Mouse (Mus musculus): ENCODE data around the gene Ccnb1ip1. TPM values are rescaled to one million over a fixed set of nuclear protein-coding genes. Genes with fewer than 3 reads are reported as not detected.
A peak's percentile ranks its signal among the peaks of the same experiment; 100 is the strongest.

The Ccnb1ip1 gene
- polyA plus RNA-seq, 1 experiment from 2014 or later = not detected

DNA sequence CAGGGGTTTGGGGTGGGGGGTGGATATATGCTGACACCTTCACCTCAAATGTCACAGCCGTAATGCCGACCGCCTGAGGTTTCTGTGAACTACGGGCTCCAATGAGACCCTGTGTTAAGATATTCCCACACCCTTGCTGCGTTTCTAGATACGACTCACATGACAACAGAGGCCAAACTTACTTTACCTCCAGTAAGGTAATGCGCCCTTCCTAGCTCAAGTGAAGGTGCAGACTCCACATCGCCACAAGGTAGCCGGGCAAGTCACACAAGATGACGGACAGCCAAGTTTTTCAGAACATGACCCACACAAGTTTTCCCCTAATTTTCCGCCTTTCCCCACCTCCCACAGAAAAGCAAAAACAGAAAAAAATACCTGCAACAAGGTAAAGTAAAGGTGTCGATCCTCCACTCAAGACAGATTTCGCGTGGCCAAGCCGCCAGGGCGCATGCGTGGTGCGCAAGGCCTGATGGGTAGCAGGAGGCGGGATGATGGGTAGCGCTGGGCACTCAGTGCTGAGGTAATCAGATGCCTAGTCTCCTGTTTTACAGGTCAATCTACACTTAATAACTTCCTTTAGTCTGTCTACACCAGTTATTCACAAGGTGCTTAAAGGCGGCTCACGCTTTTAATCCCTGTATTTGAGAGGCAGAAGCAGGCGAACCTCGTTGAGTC is 12.1 kb downstream of the Ccnb1ip1 start:
- H3K36me3 ChIP-seq (ENCODE audit: control insufficient read depth, insufficient read depth, low read length) = no peaks in the 10 kb centered on the region
- no peak overlapping the region for H3K27ac ChIP-seq (ENCODE audit: low read length)
- no peak overlapping the region for H3K9ac ChIP-seq (ENCODE audit: low read length)
- no peaks in the 10 kb centered on the region for H3K4me1 ChIP-seq (replicated peaks; ENCODE audit: control insufficient read depth, insufficient read depth, low read length)
- WGBS = 90% methylated on average over 24 of the region's 24 CpGs
- no peaks in the 10 kb centered on the region for H3K27me3 ChIP-seq (ENCODE audit: control insufficient read depth, insufficient read depth, low read depth, low read length)
- no peak overlapping the region for H3K4me3 ChIP-seq (ENCODE audit: low read length)
- H3K9me3 ChIP-seq (ENCODE audit: control insufficient read depth, low read length) = no peaks in the 10 kb centered on the region
- ATAC-seq (ENCODE audit: low read depth) = no peak
- H3K4me2 ChIP-seq (ENCODE audit: low read depth, low read length) = no peak overlapping the region

DNA sequence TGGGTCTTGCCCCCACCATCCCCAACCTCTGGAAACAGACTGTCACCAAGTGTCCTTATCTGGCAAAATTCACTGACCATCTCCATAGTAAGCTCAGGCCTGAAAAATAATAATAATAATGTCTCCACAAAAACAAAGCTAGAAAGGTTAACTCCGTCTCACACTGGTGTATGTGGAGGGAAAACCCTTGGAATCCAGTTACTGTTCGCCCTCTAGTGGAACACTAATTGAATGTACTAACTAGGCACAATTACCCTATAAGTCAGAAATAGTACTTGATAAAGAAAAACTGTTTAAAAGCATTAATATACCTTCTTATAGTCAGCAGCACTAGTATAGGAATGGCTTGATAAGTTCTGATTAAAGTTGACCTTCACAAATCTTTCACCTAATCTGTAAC is 19.4 kb downstream of the Ccnb1ip1 start:
- WGBS = 7% methylated on average over 2 of the region's 2 CpGs
- H3K27ac ChIP-seq (ENCODE audit: low read length) = no peak overlapping the region
- no peak for ATAC-seq (ENCODE audit: low read depth)
- no peak overlapping the region for H3K9ac ChIP-seq (ENCODE audit: low read length)
- no peaks in the 10 kb centered on the region for H3K9me3 ChIP-seq (ENCODE audit: control insufficient read depth, low read length)
- H3K4me1 ChIP-seq (replicated peaks; ENCODE audit: control insufficient read depth, insufficient read depth, low read length) = peaks cover 6% of the 10 kb centered on the region
- H3K27me3 ChIP-seq (ENCODE audit: control insufficient read depth, insufficient read depth, low read depth, low read length) = no peaks in the 10 kb centered on the region
- H3K4me3 ChIP-seq (ENCODE audit: low read length) = no peak overlapping the region
- H3K36me3 ChIP-seq (ENCODE audit: control insufficient read depth, insufficient read depth, low read length) = no peaks in the 10 kb centered on the region
- H3K4me2 ChIP-seq (ENCODE audit: low read depth, low read length) = no peak overlapping the region

DNA sequence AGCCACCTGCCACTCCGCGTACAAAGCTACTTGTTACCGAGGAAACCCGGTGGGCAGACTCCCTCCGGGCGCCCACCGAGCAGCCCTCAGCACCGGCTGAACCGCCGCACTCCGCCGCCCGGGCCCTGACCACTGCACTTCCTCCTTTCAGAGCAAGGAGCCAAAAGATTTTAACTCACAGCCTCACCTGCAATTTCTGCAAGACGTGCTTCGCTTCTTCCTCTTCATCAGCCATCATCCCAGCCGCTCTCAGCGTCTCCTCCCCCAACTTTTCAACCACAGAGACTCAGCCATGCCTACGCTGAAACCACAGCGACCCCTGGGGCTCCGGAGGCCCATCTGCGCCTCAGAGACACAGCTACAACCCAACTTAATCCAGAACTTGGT is 22.3 kb downstream of the Ccnb1ip1 start, which contains the start of gene Ttc5:
TSS of gene Ttc5 (minus strand) at position 269 of the 387 bp plus-strand sequence.
- Histone ChIP-seq H3K27ac (ENCODE audit: low read length) (peak within 1 kb of the TSS; percentile 27; the same call in 1 of the 2 replicates), H3K36me3 (ENCODE audit: control insufficient read depth, insufficient read depth, low read length) (peaks cover 11% of the 10 kb centered on the region), H3K4me3 (ENCODE audit: low read length) (peak within 1 kb of the TSS; percentile 94), H3K9ac (ENCODE audit: low read length) (peak within 1 kb of the TSS; percentile 85), H3K27me3 (ENCODE audit: control insufficient read depth, insufficient read depth, low read depth, low read length) (no peaks in the 10 kb centered on the region), H3K4me1 (replicated peaks; ENCODE audit: control insufficient read depth, insufficient read depth, low read length) (peaks cover 6% of the 10 kb centered on the region), H3K9me3 (ENCODE audit: control insufficient read depth, low read length) (no peaks in the 10 kb centered on the region), H3K4me2 (ENCODE audit: low read depth, low read length) (peak within 1 kb of the TSS; percentile 78)
- ATAC-seq (ENCODE audit: low read depth) = peak; percentile 97
- under 1% methylated on average over 21 of the region's 21 CpGs for WGBS

DNA sequence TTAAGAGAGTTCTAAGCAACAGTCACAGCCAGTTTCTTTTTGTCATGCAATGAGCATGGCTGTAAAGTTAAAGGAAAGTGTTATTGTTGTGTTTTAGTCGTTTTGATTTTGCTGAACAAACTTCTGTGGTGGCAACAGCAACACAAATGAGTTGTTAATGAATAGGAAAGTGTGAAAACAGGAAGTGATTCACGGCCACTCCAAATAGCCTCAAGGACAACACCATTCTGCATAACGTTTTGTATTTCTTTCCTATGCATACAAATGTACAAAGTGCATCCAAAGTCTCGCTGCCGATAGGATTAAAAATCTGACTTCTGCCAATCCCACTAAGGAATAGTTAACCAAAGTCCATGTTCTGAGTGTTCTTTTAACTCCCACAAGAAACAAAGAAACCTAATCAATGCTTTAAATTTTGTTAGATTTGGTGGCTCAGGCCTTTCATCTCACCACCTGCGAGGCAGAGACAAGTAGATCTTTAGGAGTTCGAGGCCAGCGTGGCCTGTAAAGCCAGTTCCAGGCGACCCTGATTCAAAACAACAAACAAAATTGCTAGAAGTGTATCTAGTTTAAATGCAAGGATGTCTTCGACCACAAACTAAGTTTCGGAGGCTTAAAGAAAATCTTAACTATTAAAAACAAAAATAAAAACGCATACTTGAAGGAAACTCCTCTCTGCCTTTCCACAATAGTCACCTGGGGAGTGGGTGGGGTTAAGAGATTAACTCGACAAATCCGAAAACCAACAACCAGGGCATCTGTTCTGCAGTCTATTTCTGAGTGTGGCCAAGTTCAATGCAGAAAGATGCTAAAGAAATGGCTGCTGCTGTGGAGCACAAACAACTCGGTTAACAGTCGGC is 22.9 kb downstream of the Ccnb1ip1 start:
- no peak for ATAC-seq (ENCODE audit: low read depth)
- Histone ChIP-seq H3K36me3 (ENCODE audit: control insufficient read depth, insufficient read depth, low read length) (peaks cover 12% of the 10 kb centered on the region), H3K4me2 (ENCODE audit: low read depth, low read length) (peak overlapping the region; percentile 78), H3K4me3 (ENCODE audit: low read length) (peak overlapping the region; percentile 94), H3K27me3 (ENCODE audit: control insufficient read depth, insufficient read depth, low read depth, low read length) (no peaks in the 10 kb centered on the region), H3K27ac (ENCODE audit: low read length) (peak overlapping the region; percentile 27; the same call in 1 of the 2 replicates), H3K4me1 (replicated peaks; ENCODE audit: control insufficient read depth, insufficient read depth, low read length) (peaks cover 6% of the 10 kb centered on the region), H3K9ac (ENCODE audit: low read length) (peak overlapping the region; percentile 85), H3K9me3 (ENCODE audit: control insufficient read depth, low read length) (no peaks in the 10 kb centered on the region)
- 21% methylated on average over 16 of the region's 16 CpGs for WGBS

DNA sequence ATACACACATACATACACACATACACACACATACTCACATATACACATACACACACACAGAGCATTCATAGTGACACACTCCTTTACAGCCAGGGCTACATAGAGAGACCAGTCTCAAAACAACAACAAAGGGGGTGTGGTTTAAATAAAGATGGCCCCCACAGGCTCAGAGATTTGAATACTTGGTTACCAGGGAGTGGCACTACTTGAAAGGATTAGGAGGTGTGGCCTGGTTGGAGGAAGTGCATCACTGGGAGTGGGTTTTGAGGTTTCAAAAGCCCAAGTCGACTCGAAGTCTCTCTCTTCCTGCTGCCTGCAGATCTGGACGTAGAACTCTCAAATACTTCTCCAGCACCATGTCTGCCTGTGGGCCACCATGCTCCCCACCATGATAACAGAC is 25.4 kb downstream of the Ccnb1ip1 start:
- no peaks in the 10 kb centered on the region for H3K27me3 ChIP-seq (ENCODE audit: control insufficient read depth, insufficient read depth, low read depth, low read length)

DNA sequence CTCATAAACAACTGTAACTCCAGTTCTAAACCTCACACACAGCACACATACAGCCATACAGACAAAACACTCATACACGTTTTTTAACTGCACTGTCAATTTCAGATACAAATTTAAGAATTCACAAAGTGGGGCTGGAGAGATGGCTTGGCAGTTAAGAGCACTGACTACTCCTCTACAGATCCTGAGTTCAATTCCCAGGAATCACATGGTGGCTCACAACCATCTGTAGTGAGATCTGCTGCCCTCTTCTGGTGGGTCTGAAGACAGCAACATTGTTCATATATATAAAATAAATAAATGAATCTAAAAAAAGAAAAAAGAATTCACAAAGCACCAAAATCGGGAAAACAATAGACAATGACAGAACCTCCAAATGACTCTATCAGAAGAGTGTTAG is 36.2 kb downstream of the Ccnb1ip1 start:
- Histone ChIP-seq H3K9ac (ENCODE audit: low read length) (no peak overlapping the region), H3K4me1 (replicated peaks; ENCODE audit: control insufficient read depth, insufficient read depth, low read length) (no peaks in the 10 kb centered on the region), H3K27ac (ENCODE audit: low read length) (no peak overlapping the region), H3K9me3 (ENCODE audit: control insufficient read depth, low read length) (no peaks in the 10 kb centered on the region), H3K4me3 (ENCODE audit: low read length) (no peak overlapping the region), H3K36me3 (ENCODE audit: control insufficient read depth, insufficient read depth, low read length) (peaks cover 38% of the 10 kb centered on the region), H3K27me3 (ENCODE audit: control insufficient read depth, insufficient read depth, low read depth, low read length) (no peaks in the 10 kb centered on the region), H3K4me2 (ENCODE audit: low read depth, low read length) (no peak overlapping the region)
- ATAC-seq (ENCODE audit: low read depth) = no peak
- WGBS = 75% methylated on average over 2 of the region's 2 CpGs

More for the DNA sequence above, 25.4 kb downstream of the Ccnb1ip1 start:
- H3K9ac ChIP-seq (ENCODE audit: low read length) = no peak overlapping the region
- no peak overlapping the region for H3K4me3 ChIP-seq (ENCODE audit: low read length)
- WGBS = 85% methylated on average over 3 of the region's 3 CpGs
- no peaks in the 10 kb centered on the region for H3K9me3 ChIP-seq (ENCODE audit: control insufficient read depth, low read length)
- H3K4me2 ChIP-seq (ENCODE audit: low read depth, low read length) = no peak overlapping the region
- peaks cover 6% of the 10 kb centered on the region for H3K4me1 ChIP-seq (replicated peaks; ENCODE audit: control insufficient read depth, insufficient read depth, low read length)
- H3K27ac ChIP-seq (ENCODE audit: low read length) = no peak overlapping the region
- peaks cover 14% of the 10 kb centered on the region for H3K36me3 ChIP-seq (ENCODE audit: control insufficient read depth, insufficient read depth, low read length)
- ATAC-seq (ENCODE audit: low read depth) = no peak

DNA sequence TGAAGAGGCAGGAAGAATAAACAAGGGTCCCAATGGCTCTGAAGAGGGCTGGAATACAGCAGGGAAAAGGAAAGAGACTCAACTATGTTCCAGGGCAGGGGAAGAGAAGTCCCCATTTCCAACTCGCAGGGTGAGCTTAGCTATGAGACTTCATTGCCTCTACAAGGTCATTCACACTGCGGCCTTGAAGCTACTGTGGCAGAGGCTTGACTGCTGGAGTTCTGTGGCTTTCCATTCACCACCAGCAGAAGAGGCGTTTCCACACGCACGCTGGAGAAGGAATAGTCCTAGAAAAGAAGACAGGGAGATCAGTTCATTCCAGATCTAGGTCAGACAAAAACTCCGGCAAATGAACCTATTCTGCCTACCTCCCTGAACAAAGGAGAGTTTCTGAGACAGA is 41.8 kb downstream of the Ccnb1ip1 start:
- H3K9me3 ChIP-seq (ENCODE audit: control insufficient read depth, low read length) = no peaks in the 10 kb centered on the region
- 91% methylated on average over 6 of the region's 6 CpGs for WGBS
- peaks cover 27% of the 10 kb centered on the region for H3K36me3 ChIP-seq (ENCODE audit: control insufficient read depth, insufficient read depth, low read length)
- no peak overlapping the region for H3K4me3 ChIP-seq (ENCODE audit: low read length)
- no peaks in the 10 kb centered on the region for H3K27me3 ChIP-seq (ENCODE audit: control insufficient read depth, insufficient read depth, low read depth, low read length)
- no peak for ATAC-seq (ENCODE audit: low read depth)
- no peaks in the 10 kb centered on the region for H3K4me1 ChIP-seq (replicated peaks; ENCODE audit: control insufficient read depth, insufficient read depth, low read length)
- no peak overlapping the region for H3K9ac ChIP-seq (ENCODE audit: low read length)
- H3K4me2 ChIP-seq (ENCODE audit: low read depth, low read length) = no peak overlapping the region
- H3K27ac ChIP-seq (ENCODE audit: low read length) = no peak overlapping the region

DNA sequence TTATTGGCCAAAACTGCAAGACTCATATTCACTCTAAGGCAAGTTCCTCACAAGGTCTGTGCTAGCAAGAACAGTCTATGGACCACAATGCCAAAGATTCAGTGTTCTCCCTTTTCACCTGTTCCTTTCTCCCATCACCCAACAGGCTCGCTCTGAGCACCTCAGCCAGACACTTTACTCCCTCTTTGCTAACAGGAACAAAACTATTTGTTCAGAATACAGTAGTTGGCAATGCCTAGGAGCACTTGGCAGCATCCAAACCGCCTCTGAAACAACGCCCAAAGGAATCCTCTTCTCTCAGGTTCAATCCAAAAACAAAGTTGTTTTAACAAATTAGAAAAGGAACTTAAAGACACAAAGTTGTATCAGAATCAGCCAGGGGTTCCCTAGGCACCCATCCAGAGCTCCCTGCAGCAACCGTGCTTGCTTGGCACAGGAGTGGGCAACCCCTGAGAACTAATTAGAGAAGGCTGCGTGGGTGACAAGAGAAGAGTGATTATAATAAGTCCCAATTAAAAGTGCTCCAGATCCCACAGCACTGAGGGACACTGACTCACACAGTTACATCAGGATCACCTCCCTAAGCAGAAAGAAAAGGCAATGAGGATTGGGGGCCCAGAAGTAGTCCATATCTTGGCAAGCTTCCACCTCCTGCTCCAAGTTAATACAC is 49.0 kb downstream of the Ccnb1ip1 start:
- WGBS = 71% methylated on average over 5 of the region's 5 CpGs
- no peak overlapping the region for H3K27ac ChIP-seq (ENCODE audit: low read length)
- H3K9me3 ChIP-seq (ENCODE audit: control insufficient read depth, low read length) = no peaks in the 10 kb centered on the region
- H3K27me3 ChIP-seq (ENCODE audit: control insufficient read depth, insufficient read depth, low read depth, low read length) = no peaks in the 10 kb centered on the region
- no peak overlapping the region for H3K4me2 ChIP-seq (ENCODE audit: low read depth, low read length)
- ATAC-seq (ENCODE audit: low read depth) = no peak
- H3K4me1 ChIP-seq (replicated peaks; ENCODE audit: control insufficient read depth, insufficient read depth, low read length) = no peaks in the 10 kb centered on the region
- H3K9ac ChIP-seq (ENCODE audit: low read length) = no peak overlapping the region
- no peak overlapping the region for H3K4me3 ChIP-seq (ENCODE audit: low read length)
- 0 out of 2 replicates have a peak, but pooled peaks cover 2% of the 10 kb centered on the region for H3K36me3 ChIP-seq (ENCODE audit: control insufficient read depth, insufficient read depth, low read length)

DNA sequence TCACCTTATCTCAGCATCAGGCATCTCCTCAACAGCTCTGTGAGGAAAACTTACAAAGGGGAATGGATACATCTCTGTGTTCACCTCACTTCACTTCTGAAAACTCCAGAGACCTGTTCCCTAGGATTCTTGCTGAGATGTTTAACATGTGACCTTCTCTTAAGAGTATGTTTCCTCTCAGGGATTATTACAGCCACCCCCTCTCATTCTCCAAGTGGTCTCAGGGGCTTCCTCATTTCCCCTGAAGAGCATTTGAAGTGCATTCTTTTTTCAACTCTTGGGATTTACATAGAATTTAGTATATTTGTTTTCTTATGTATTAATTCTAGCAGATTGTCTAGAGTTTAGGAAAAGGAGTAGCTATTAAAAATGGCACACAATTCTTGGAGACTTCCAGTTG is 62.5 kb downstream of the Ccnb1ip1 start, which contains the start of gene Olfr749:
TSS of gene Olfr749 (minus strand) at position 101 of the 400 bp plus-strand sequence.
- no peaks in the 10 kb centered on the region for H3K27me3 ChIP-seq (ENCODE audit: control insufficient read depth, insufficient read depth, low read depth, low read length)
- no peaks in the 10 kb centered on the region for H3K4me1 ChIP-seq (replicated peaks; ENCODE audit: control insufficient read depth, insufficient read depth, low read length)
- no peak within 1 kb of the TSS for H3K4me3 ChIP-seq (ENCODE audit: low read length)
- no peak within 1 kb of the TSS for H3K9ac ChIP-seq (ENCODE audit: low read length)
- no peak for ATAC-seq (ENCODE audit: low read depth)
- no peak within 1 kb of the TSS for H3K27ac ChIP-seq (ENCODE audit: low read length)
- no peaks in the 10 kb centered on the region for H3K9me3 ChIP-seq (ENCODE audit: control insufficient read depth, low read length)
- no peaks in the 10 kb centered on the region for H3K36me3 ChIP-seq (ENCODE audit: control insufficient read depth, insufficient read depth, low read length)
- no peak within 1 kb of the TSS for H3K4me2 ChIP-seq (ENCODE audit: low read depth, low read length)
